Mouse (Mus musculus): ENCODE measurements around the gene Rarres2.

GRCm38 (mm10) chr6:48540721-48541120 lies 31.9 kb downstream of the Rarres2 start:
- no peak for TF ChIP-seq CTCF (IDR thresholded peaks at IDR 0.05; ENCODE audit: control insufficient read depth, insufficient read depth, insufficient replicate concordance, low read depth, low read length)
- TF ChIP-seq POLR2A (IDR thresholded peaks at IDR 0.05; ENCODE audit: control insufficient read depth, low read depth, low read length) = no peak
